Mouse (Mus musculus) ovary, postnatal 10 days (tissue): Measurements from ENCODE around the gene Mta3.

Experiments
- DNase-seq: peaks from one replicate; pipeline ENCODE4 v3.0.0; 2022; ENCODE audit warnings: low spot score

Gene Mta3

GRCm38 (mm10) chr17:83706116-83706593 is at the start of gene Mta3:
Gene Mta3, plus strand, starts transcription at chr17:83706163.
- DNase-seq = peak; percentile 57

- DNase-seq = no peak
These were observed 48.6 kb upstream of the Mta3 start for GRCm38 (mm10) chr17:83657375-83657774.

GRCm38 (mm10) chr17:83658943-83659342 is 47.0 kb upstream of the Mta3 start:
- no peak for DNase-seq

GRCm38 (mm10) chr17:83664761-83665160 is 41.2 kb upstream of the Mta3 start:
- DNase-seq = no peak

GRCm38 (mm10) chr17:83666597-83667287 is 39.2 kb upstream of the Mta3 start:
- DNase-seq = no peak

GRCm38 (mm10) chr17:83667934-83668690 is 37.9 kb upstream of the Mta3 start:
- DNase-seq = no peak

GRCm38 (mm10) chr17:83672685-83673084 is 33.3 kb upstream of the Mta3 start:
- DNase-seq = no peak

- no peak for DNase-seq
These were observed 28.6 kb upstream of the Mta3 start for GRCm38 (mm10) chr17:83677370-83677769.

- no peak for DNase-seq
These were observed 24.0 kb upstream of the Mta3 start for GRCm38 (mm10) chr17:83681977-83682376.

- no peak for DNase-seq
These were observed 21.5 kb upstream of the Mta3 start for GRCm38 (mm10) chr17:83684475-83684874.

GRCm38 (mm10) chr17:83690418-83690817 is 15.5 kb upstream of the Mta3 start:
- no peak for DNase-seq

GRCm38 (mm10) chr17:83691379-83691778 is 14.6 kb upstream of the Mta3 start:
- DNase-seq = no peak

GRCm38 (mm10) chr17:83693941-83694340 is 12.0 kb upstream of the Mta3 start:
- no peak for DNase-seq

- no peak for DNase-seq
These were observed 10.2 kb upstream of the Mta3 start for GRCm38 (mm10) chr17:83695785-83696184.

GRCm38 (mm10) chr17:83699062-83699724 is 6.8 kb upstream of the Mta3 start:
- DNase-seq = no peak

- no peak for DNase-seq
These were observed 5.8 kb upstream of the Mta3 start for GRCm38 (mm10) chr17:83700125-83700524.

GRCm38 (mm10) chr17:83704469-83704868 is 1.5 kb upstream of the Mta3 start:
- no peak for DNase-seq

- DNase-seq = peak; percentile 41
These were observed 429 bp upstream of the Mta3 start for GRCm38 (mm10) chr17:83705352-83706115.

GRCm38 (mm10) chr17:83706594-83707126 is 697 bp downstream of the Mta3 start:
- no peak for DNase-seq

- no peak for DNase-seq
These were observed 1.4 kb downstream of the Mta3 start for GRCm38 (mm10) chr17:83707372-83707771.

GRCm38 (mm10) chr17:83707846-83708245 is 1.9 kb downstream of the Mta3 start:
- DNase-seq = no peak

GRCm38 (mm10) chr17:83708256-83708655 is 2.3 kb downstream of the Mta3 start:
- DNase-seq = no peak
